Mouse (Mus musculus) adipose tissue, adult 10 weeks (tissue): Measurements from ENCODE around the gene Snrnp27. TPM values are rescaled to one million over a fixed set of nuclear protein-coding genes. Genes with fewer than 3 reads are reported as not detected.

Experiments
- polyA plus RNA-seq: library from polyadenylated mRNA; stranded (reverse); fragments of 350-450 nt; fragmentation: Illumina TruSeq; extraction: RNeasy Lipid Tissue Mini Kit (QIAGEN cat#74804); gene quantifications from one replicate; pipeline ENCODE4 v1.2.3, GENCODE M21; 2014; ENCODE audit warnings: low read depth, low replicate concordance

Snrnp27 gene
- 71.0 TPM for polyA plus RNA-seq

DNA sequence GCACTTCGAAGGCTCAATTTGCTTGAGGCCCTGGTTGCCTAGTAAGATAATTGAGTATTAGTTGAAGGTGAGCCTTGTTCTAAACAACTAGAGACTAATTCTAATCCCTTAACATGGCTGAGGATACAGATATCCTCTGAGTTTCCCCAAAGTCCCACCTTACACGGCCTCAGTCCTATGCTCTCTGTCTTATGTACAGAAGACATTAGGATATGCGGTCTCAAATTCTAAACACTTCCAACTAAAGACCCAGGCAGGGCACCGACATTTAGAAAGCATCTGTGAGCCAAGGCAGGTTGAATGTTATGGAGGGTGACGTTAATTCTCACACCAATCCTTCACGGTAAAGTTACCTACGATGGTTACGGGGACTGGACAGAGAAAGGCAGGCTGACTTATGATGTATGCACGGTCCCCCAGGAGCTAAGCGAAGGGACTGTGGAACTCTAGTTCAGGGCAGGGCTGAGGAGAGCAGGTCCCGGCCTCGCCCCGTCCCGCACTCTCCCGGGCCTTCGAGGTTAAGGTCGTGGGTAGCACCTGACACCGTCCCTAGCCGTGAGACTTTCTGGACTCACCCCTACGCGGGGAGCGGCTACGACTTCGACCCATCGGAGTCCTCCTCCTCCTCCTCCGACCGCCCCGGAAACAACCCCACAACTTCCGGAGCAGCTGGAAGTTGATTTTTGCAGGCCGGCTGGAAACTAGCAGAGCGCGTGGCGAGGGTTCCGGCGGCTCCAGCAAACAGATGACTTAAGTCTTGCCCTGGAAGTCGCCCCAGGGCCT is at the start of gene Snrnp27:
Gene Snrnp27 (minus strand): TSS at position 651 of the 783 bp plus-strand sequence.

DNA sequence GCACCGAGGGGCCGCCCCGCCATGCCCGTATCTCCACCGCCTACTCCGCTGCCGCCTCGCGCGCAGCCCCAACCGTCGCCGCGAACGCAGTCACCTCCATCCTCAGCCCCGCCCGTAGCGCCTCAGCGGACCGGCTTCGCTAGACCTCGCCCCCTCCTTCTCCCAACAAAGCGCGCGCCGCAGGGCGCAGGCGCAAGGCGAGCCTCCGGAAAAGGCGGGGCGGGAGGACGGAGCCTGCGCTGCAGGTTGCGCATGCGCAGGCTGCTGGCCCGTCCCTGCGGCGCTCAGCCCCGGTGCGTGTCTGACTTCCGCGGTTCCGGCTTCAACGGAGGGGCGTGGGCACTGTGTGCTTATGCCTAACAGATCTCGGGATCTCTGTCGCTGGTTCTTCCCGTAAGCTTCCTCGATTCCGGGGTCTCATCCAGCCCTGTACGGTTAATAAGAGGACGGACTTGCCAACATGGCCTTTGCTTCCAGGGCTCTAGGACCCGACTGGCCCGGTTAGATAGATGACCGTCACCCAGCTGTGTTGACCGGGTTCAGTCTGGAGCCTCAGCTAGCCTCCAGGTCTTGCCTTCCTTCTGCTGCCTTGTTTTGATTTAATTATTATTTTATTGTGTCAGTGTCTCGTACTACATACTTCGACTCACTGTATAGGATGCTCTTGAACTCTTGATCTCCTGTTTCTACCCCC is 49.0 kb upstream of the Snrnp27 start, which contains the start of gene Gmcl1:
Gene Gmcl1 (minus strand): TSS at position 201 of the 694 bp plus-strand sequence.

DNA sequence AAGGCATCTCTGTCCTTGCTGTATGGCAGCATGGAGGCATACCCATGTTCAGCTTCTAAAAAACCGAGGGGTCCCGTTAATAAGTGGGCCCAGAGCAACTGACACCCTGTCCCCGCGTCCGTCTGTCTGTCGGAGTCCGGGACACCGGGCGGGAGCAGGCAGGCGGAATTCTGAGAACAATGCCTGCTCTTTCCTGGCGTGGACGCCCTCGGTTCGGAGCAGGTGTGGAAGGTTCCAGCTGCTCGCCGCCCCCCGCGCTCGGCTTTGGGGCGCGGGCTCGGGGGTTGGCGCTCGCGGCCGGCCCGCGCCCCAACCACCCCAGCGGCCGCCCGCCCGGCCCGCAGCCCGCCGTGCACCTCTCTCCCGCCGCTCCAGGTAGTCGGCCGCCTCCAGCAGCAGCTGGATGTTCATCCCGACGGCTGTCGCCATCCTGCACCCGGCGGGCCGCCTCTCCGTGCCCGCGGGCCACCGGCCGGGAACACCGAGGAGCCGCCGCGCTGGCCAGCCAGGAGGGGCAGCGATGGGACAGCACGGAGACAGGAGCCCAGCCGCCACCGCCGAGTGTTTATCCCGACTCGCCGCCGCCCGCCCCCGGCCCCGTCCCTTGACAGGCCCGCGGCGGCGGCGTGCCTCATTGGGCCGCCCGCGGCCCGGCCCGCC is 15.6 kb downstream of the Snrnp27 start, which contains the start of gene Mxd1:
Gene Mxd1 (minus strand): TSS at position 582 of the 660 bp plus-strand sequence.

DNA sequence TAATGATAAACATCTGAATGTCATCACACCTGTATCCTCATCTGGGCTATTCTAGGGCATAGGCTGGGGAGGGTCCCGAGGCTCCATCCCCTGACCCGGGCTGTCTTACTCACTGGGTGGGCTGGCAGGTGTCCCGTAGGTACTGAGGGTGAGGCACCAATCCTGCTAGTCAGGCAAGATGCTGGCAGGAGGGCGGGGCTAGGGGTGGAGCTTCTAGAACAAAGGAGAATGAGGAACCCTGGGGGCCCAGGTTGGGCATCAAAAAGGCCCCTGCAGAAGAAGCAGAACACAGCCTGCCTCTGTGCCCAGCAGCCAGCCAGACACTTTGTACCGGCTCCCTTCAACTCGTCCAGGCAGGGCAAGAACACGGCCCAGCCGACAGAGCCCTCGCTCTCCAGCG is 56.4 kb downstream of the Snrnp27 start, which contains the start of gene Asprv1:
Gene Asprv1 (plus strand): TSS at position 219 of the 400 bp plus-strand sequence.

Other genes starting within 250 kb of the Snrnp27 start
- 18.0 TPM for gene C87436, start 246.1 kb downstream of the Snrnp27 start, polyA plus RNA-seq
- 150 TPM for gene Pcbp1, start 158.2 kb downstream of the Snrnp27 start, polyA plus RNA-seq
- 0.66 TPM for gene Asprv1, start 56.4 kb downstream of the Snrnp27 start, polyA plus RNA-seq
- 5.6 TPM for gene Mxd1, start 15.4 kb downstream of the Snrnp27 start, polyA plus RNA-seq
- 24.0 TPM for gene Gmcl1, start 48.9 kb upstream of the Snrnp27 start, polyA plus RNA-seq
- 75.1 TPM for gene Anxa4, start 109.1 kb upstream of the Snrnp27 start, polyA plus RNA-seq
- 13.2 TPM for gene Aak1, start 165.0 kb upstream of the Snrnp27 start, polyA plus RNA-seq